Mouse (Mus musculus): ENCODE results near the gene Slc35b1.
A peak's percentile ranks its signal among the peaks of the same experiment; 100 is the strongest.

Gene Slc35b1

GRCm38 (mm10) chr11:95384319-95384972 is at the start of gene Slc35b1:
Gene Slc35b1, plus strand, starts transcription at chr11:95384692.
- peak; percentile 100 for DNase-seq (ENCODE audit: low read depth, low spot score)

GRCm38 (mm10) chr11:95336568-95337128 is 47.8 kb upstream of the Slc35b1 start, which contains the start of gene Fam117a:
Gene Fam117a, plus strand, starts transcription at chr11:95337018.
- no peak for DNase-seq (ENCODE audit: low read depth, low spot score)

GRCm38 (mm10) chr11:95337129-95337813 is 47.2 kb upstream of the Slc35b1 start:
- no peak for DNase-seq (ENCODE audit: low read depth, low spot score)

DNA sequence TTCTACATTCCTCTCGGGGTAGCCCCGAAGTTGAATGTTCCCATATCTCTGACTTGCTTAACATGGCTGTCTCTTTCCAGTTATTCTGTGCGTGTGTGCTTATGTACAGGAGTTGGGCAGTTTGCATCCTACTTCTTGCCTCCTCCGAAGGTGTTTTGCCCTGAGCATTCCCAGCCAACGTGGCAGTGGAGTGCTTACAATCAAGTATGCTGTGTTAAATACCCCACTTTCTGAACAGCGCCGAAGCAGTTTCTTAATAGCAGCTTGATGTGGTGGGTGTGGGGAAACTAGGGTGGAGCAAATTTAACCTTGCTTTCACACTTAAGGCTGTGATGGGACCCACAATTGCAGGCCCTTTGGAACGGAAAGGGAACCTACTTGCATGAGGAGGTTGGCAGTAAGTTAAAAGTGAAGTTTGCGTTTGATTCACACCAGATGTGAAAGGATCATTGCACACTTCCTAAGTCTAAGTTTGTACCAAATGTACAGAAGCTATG is 46.6 kb upstream of the Slc35b1 start:
- DNase-seq (ENCODE audit: low read depth, low spot score) = no peak

DNA sequence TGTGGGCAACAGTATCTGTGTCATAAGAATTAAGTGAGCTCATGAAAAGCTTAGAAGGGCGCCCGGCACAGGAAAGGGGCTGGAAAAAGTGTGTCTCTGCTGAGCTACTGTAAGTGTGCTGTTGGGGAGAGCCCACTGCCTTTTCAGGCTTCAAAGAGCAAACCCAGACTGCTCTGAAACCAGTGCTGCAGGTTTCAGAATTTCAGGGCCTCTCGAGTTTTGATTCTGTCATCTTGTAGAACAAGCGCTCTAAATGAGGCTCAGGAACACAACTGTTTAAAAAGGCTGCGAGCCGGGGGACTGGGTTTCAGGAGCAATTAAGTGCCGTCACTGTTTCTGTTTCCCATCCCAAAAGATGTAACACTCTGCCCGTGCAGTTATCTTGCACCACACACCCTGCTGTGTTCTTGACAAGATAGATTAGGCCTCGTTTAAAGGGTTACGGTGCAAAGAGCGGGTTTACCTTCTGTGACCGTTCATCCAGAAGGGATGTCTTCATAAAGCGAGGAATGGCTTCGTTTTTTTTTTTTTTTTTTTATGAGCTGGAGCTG is 44.9 kb upstream of the Slc35b1 start:
- DNase-seq (ENCODE audit: low read depth, low spot score) = no peak

DNA sequence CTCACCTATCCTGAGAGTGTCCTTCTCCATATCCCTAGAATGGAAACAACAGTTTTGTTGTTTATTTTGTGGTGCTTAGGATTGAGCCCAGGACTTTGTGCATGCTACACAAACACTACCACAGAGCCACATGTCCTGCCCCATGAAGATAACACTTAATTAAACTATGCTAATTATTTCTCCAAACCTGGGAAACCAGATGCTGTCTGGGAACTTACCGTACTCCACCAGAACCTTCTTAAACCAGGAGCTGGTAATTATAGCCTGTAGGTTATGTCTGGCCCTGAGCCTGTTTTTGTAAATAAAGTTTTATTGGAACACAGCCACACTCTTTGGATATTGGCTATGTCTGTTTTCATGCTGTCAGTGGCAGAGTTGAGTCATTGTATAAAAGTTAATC is 44.2 kb upstream of the Slc35b1 start:
- no peak for DNase-seq (ENCODE audit: low read depth, low spot score)

- no peak for DNase-seq (ENCODE audit: low read depth, low spot score)
Observed at GRCm38 (mm10) chr11:95340664-95341063, 43.8 kb upstream of the Slc35b1 start.

- DNase-seq (ENCODE audit: low read depth, low spot score) = no peak
Observed at GRCm38 (mm10) chr11:95343180-95343579, 41.3 kb upstream of the Slc35b1 start.

GRCm38 (mm10) chr11:95344181-95344580 is 40.3 kb upstream of the Slc35b1 start:
- no peak for DNase-seq (ENCODE audit: low read depth, low spot score)

- no peak for DNase-seq (ENCODE audit: low read depth, low spot score)
Observed at GRCm38 (mm10) chr11:95350289-95350688, 34.2 kb upstream of the Slc35b1 start.

DNA sequence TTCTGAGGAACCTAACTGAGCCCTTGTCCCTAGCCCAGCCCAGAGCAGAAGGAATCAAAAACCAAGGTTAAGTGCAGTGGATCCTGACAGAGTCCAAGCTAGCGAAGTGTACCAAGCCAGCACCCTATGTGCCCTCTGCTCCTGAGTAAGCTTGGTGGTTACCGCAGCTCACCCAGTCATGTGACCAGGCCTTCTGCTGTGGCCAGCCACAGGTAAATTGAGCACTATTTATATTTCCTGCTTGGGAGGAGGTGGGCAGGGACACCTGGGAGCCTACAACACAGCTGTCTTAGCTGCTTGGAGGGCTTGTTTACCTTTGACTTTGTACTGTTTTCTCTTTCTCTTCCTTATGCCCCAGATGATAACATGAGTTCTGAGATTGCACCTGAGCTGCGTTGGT is 33.5 kb upstream of the Slc35b1 start:
- DNase-seq (ENCODE audit: low read depth, low spot score) = no peak

GRCm38 (mm10) chr11:95352686-95353085 is 31.8 kb upstream of the Slc35b1 start:
- DNase-seq (ENCODE audit: low read depth, low spot score) = no peak

DNA sequence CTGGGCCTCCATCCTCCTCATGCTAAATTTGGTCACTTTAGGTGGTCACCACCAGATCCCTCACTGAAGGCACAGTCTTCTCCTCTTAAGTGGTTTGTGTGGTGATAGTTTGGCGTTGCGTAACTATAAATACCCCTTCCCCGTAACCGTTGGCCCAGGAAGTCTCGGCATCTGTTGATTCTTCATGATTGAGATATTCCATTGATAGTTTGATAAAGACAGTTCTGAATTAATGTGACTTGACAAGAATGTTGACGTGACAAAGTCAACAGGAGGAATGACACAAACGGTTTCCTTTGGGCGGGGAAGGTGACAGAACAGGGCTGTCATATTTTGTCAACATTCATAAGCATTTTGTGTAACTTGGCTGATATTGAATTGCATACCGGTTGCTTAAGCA is 31.3 kb upstream of the Slc35b1 start:
- DNase-seq (ENCODE audit: low read depth, low spot score) = no peak

DNA sequence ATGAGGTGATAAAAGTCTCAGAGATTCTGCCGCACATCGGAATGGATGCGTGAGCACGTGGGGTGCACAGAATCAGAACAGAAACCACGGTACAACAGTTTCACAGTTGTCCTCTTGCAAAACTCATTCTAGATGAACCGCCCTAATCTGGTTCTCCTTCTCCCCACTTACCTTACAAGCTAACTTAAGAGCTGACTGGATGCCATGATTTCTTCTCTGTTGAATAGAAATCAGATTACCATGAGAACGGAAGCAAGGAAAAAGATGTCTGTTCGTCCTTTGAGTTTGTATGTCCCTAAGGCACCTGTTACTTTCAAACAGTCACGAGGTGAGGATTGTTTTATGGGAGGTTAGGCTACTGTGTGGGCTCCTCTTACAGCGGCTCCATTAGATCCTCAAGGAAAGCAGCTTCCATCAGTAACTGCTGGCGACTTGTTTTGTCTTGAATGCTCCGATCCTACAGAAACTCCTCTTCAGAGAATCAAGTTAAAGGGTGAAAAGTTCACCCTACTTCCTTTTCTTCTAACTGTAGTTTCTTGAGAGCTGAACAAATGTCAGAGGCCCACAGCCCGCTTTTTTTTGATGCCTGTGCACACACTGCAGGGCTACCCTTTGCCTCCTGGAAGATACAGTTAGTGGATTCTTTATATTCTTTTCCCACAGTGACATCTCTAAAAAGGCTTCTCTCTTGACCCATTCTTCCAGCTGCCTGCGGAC is 30.1 kb upstream of the Slc35b1 start:
- no peak for DNase-seq (ENCODE audit: low read depth, low spot score)

- DNase-seq (ENCODE audit: low read depth, low spot score) = no peak
Observed at GRCm38 (mm10) chr11:95354945-95355660, 29.4 kb upstream of the Slc35b1 start.

- no peak for DNase-seq (ENCODE audit: low read depth, low spot score)
Observed at GRCm38 (mm10) chr11:95355661-95356011, 28.9 kb upstream of the Slc35b1 start.

DNA sequence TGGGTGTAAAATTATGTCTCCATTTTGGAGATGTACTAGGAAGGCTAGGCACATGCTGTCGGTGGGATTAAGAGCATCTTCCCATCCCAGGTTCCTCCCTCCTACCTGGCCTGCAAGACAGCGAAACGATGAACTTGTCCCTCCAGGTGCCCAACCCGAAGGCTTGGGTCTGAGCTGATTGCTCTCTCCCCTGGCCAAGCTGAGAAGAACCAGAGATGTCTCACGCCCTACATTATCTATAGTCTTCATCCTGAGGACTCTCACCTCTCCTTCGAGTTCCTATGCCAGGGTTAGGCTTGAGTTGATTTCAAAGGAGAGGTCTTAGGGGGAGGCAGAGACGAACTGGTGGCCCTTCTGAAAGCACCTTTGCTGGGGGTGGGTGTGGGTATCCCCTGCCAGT is 28.5 kb upstream of the Slc35b1 start:
- DNase-seq (ENCODE audit: low read depth, low spot score) = no peak

DNA sequence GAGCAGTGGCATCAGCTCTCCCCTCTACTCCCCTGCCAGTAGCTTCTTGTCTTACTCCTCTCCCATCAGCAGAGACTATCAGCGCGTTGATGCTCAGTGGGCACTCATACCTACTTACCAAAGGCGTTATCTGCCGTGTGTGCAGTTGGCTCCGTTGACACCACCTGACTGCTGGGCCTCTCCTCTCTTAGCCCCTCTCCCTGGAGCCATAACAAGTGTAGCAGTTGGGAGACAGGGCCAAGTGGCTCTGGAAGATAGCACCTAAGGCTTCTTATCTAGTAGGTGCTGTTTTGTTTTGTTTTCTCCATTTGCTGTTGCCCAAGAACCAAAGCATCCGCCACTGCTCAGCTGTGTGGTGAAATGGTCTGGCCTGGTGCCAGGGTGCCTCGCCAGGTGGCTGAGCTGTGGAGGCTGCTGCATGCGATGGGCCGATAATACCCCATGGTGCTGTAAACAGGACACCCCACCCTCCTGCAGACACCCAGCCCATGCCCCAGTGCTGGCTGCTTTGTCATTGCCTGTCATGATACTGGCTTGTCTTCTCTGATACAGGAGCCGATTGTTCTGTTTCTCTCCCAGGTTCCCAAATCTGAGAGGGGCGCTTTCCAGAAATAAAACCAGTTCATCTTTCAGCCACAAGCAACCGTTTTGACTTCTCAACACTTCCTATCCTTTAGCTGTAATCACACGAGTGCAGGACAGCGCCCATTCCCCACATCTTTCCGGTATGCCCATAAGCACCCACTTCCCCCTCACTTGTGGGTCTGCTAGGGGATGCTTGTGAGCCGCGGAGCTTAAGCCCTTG is 27.8 kb upstream of the Slc35b1 start:
- no peak for DNase-seq (ENCODE audit: low read depth, low spot score)

DNA sequence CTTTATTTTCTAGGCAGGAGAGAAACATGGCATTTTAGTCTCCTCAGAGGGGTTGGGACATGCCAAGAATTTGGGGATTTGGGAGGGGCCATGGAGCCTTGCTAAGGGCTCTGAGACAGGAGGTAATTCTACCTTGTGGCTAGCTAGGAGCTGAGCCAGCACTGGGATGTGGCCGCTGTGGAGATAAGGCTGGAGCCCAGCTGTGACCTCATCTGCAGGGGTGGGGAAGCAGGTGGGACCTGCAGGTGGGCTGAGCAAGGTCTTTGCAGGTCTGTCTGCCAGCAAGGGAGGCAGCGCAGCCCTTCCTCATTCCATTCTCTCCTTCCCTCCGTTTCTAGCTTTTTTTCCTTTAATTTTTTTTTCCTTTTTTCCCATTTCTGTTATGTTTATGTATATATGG is 26.2 kb upstream of the Slc35b1 start:
- no peak for DNase-seq (ENCODE audit: low read depth, low spot score)

GRCm38 (mm10) chr11:95364388-95364787 is 20.1 kb upstream of the Slc35b1 start:
- DNase-seq (ENCODE audit: low read depth, low spot score) = no peak
